Mouse (Mus musculus) heart, embryonic 10.5 days (tissue): ENCODE measurements around the gene Acsm2. TPM values are rescaled to one million over a fixed set of nuclear protein-coding genes. Genes with fewer than 3 reads are reported as not detected.
"Not testable (repeated sequence)": the region's sequence is repeated elsewhere in the genome, so short reads cannot be mapped to it uniquely, and the experiment has no call there.

ENCODE experiments used
- DNase-seq: peaks from one replicate; pipeline ENCODE4 v3.0.0-alpha.2; 2017; ENCODE audit warnings: low spot score
- H3K27ac ChIP-seq: fragments of 300-500 bp; sonication (generic); 2 replicates; pipeline ENCODE4 v1.5.1; 2016; ENCODE audit warnings: mild to moderate bottlenecking
- H3K27me3 ChIP-seq: fragments of 300-500 bp; sonication (generic); 2 replicates; pipeline ENCODE4 v1.6.1; 2016; ENCODE audit warnings: mild to moderate bottlenecking; ENCODE audit not compliant: poor library complexity, insufficient read depth, severe bottlenecking
- H3K36me3 ChIP-seq: fragments of 300-500 bp; sonication (generic); 2 replicates; pipeline ENCODE4 v1.6.1; 2016; ENCODE audit warnings: mild to moderate bottlenecking, moderate library complexity
- H3K4me1 ChIP-seq: fragments of 300-500 bp; sonication (generic); 2 replicates; pipeline ENCODE4 v1.6.1; 2016; ENCODE audit warnings: mild to moderate bottlenecking
- H3K4me3 ChIP-seq: fragments of 300-500 bp; sonication (generic); 2 replicates; pipeline ENCODE4 v1.5.1; 2016; ENCODE audit warnings: mild to moderate bottlenecking, moderate library complexity
- H3K9me3 ChIP-seq: fragments of 300-500 bp; sonication (generic); 2 replicates; pipeline ENCODE4 v1.6.1; 2016; ENCODE audit warnings: mild to moderate bottlenecking, moderate library complexity
- WGBS: fragments of 180-500 bp; shearing (Covaris S2); methylation state at CpG from one replicate; pipeline ENCODE4 v1.1.7; 2016; 5-methylcytosine and 5-hydroxymethylcytosine counted together
- polyA plus RNA-seq: library from polyadenylated mRNA; unstranded; fragments of >200 nt; fragmentation: Nextera tagmentation; extraction: Ambion mirVana; gene quantifications from 2 replicates; pipeline ENCODE4 v1.2.1, GENCODE M21; 2016

Gene Acsm2
- polyA plus RNA-seq, 1 experiment from 2014 or later, result not detected

DNA sequence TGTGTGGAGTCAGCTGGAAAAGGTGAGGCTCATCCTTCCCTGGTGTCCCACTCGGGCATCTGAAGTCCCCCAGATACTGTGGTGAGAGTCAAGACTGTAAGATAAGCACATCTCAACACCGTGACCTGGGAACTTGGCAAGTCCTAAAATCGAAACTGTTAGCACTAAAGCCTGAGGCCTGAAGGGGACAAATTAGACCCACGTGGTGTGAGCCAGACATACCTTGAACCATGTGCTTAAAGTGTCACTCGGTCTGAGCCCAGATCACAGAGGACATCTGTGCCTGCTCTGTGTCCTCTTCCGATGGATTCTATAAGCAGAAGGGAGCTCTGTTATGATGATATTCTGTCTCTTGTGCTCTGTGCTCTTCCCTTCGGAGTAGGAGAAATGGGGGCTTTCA, 25.5 kb upstream of the Acsm2 start:
- H3K36me3 ChIP-seq, result no peaks in the 10 kb centered on the region
- no peak overlapping the region for H3K27ac ChIP-seq
- DNase-seq, result no peak
- H3K9me3 ChIP-seq, result no peaks in the 10 kb centered on the region
- H3K27me3 ChIP-seq, result no peaks in the 10 kb centered on the region
- WGBS, result 62% methylated on average over 7 of the region's 7 CpGs
- no peak overlapping the region for H3K4me3 ChIP-seq
- H3K4me1 ChIP-seq, result no peaks in the 10 kb centered on the region

- no peak for DNase-seq
- no peaks in the 10 kb centered on the region for H3K27me3 ChIP-seq
- 45% methylated on average over 1 of the region's 1 CpGs for WGBS
- H3K4me1 ChIP-seq, result no peaks in the 10 kb centered on the region
- H3K36me3 ChIP-seq, result no peaks in the 10 kb centered on the region
- H3K9me3 ChIP-seq, result no peaks in the 10 kb centered on the region
- H3K4me3 ChIP-seq, result no peak overlapping the region
- no peak overlapping the region for H3K27ac ChIP-seq
Measured at GRCm38 (mm10) chr7:119532924-119533323, 21.2 kb upstream of the Acsm2 start.

- H3K27ac ChIP-seq, result no peak overlapping the region
- DNase-seq, result no peak
- H3K27me3 ChIP-seq, result no peaks in the 10 kb centered on the region
- H3K4me1 ChIP-seq, result no peaks in the 10 kb centered on the region
- WGBS, result 76% methylated on average over 2 of the region's 2 CpGs
- H3K36me3 ChIP-seq, result no peaks in the 10 kb centered on the region
- no peak overlapping the region for H3K4me3 ChIP-seq
- no peaks in the 10 kb centered on the region for H3K9me3 ChIP-seq
Measured at GRCm38 (mm10) chr7:119534389-119534788, 19.8 kb upstream of the Acsm2 start.

- Histone ChIP-seq H3K4me3 (no peak overlapping the region), H3K27me3 (no peaks in the 10 kb centered on the region), H3K36me3 (no peaks in the 10 kb centered on the region), H3K9me3 (no peaks in the 10 kb centered on the region), H3K27ac (no peak overlapping the region), H3K4me1 (no peaks in the 10 kb centered on the region)
- DNase-seq, result no peak
- WGBS, result 78% methylated on average over 2 of the region's 2 CpGs
Measured at GRCm38 (mm10) chr7:119542445-119542844, 11.7 kb upstream of the Acsm2 start.

GRCm38 (mm10) chr7:119545572-119545971, 8.6 kb upstream of the Acsm2 start:
- Histone ChIP-seq H3K27ac (no peak overlapping the region), H3K4me1 (no peaks in the 10 kb centered on the region), H3K9me3 (no peaks in the 10 kb centered on the region), H3K4me3 (no peak overlapping the region), H3K27me3 (no peaks in the 10 kb centered on the region), H3K36me3 (no peaks in the 10 kb centered on the region)
- DNase-seq, result no peak

GRCm38 (mm10) chr7:119550471-119551222, 3.5 kb upstream of the Acsm2 start:
- WGBS, result 80% methylated on average over 3 of the region's 3 CpGs
- Histone ChIP-seq H3K4me1 (no peaks in the 10 kb centered on the region), H3K36me3 (no peaks in the 10 kb centered on the region), H3K27ac (no peak overlapping the region), H3K9me3 (no peaks in the 10 kb centered on the region), H3K27me3 (no peaks in the 10 kb centered on the region), H3K4me3 (no peak overlapping the region)
- no peak for DNase-seq

- Histone ChIP-seq H3K4me3 (no peak overlapping the region), H3K27ac (no peak overlapping the region), H3K9me3 (no peaks in the 10 kb centered on the region), H3K4me1 (no peaks in the 10 kb centered on the region), H3K36me3 (no peaks in the 10 kb centered on the region), H3K27me3 (no peaks in the 10 kb centered on the region)
- WGBS, result 79% methylated on average over 3 of the region's 3 CpGs
- DNase-seq, result no peak
Measured at GRCm38 (mm10) chr7:119559789-119560451, 5.8 kb downstream of the Acsm2 start.

- no peak overlapping the region for H3K4me3 ChIP-seq
- 77% methylated on average over 3 of the region's 3 CpGs for WGBS
Measured at GRCm38 (mm10) chr7:119560452-119560835, 6.3 kb downstream of the Acsm2 start.

GRCm38 (mm10) chr7:119561441-119561840, 7.3 kb downstream of the Acsm2 start:
- Histone ChIP-seq H3K27me3 (no peaks in the 10 kb centered on the region), H3K9me3 (no peaks in the 10 kb centered on the region), H3K36me3 (no peaks in the 10 kb centered on the region), H3K4me3 (no peak overlapping the region), H3K4me1 (no peaks in the 10 kb centered on the region), H3K27ac (no peak overlapping the region)
- WGBS, result 47% methylated on average over 4 of the region's 4 CpGs
- no peak for DNase-seq

More at GRCm38 (mm10) chr7:119560452-119560835, 6.3 kb downstream of the Acsm2 start:
- Histone ChIP-seq H3K27me3 (no peaks in the 10 kb centered on the region), H3K9me3 (no peaks in the 10 kb centered on the region), H3K4me1 (no peaks in the 10 kb centered on the region), H3K36me3 (no peaks in the 10 kb centered on the region), H3K27ac (no peak overlapping the region)
- DNase-seq, result no peak

- DNase-seq, H3K4me3 ChIP-seq, H3K4me1 ChIP-seq, H3K9me3 ChIP-seq, H3K27ac ChIP-seq, H3K27me3 ChIP-seq, H3K36me3 ChIP-seq: not testable (repeated sequence)
- WGBS, result 75% methylated on average over 2 of the region's 2 CpGs
Measured at GRCm38 (mm10) chr7:119562476-119562875, 8.3 kb downstream of the Acsm2 start.

DNA sequence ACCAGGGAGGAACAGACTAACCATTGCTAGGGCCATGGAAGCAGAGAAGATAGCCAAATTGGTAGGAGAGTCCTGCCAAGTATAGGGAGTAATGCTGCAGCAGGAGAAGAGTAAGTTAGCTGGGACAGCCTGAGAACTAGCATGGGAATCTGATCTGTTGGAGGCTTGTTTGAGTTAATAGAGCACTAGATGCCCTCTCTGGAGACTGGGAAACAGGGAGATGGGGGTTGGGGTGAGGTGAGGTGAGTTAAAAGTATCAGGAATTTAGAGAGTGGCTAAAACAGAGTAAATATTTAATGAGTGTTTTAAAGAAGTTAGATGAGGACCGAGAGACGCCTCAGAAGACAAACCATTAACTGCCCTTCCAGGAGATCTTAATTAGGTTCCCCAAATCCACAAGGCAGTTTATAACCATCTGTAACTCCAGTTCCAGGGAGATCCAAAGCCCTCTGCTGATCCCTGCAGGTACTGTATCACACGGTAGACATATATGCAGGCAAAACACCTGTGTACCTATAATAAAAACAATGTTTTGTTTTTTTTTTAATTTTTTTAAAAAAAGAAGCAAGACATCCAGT, 40.5 kb downstream of the Acsm2 start:
- DNase-seq, result no peak
- Histone ChIP-seq H3K4me3 (no peak overlapping the region), H3K36me3 (no peaks in the 10 kb centered on the region), H3K4me1 (no peaks in the 10 kb centered on the region), H3K9me3 (no peaks in the 10 kb centered on the region), H3K27ac (no peak overlapping the region), H3K27me3 (no peaks in the 10 kb centered on the region)
- 78% methylated on average over 3 of the region's 3 CpGs for WGBS

DNA sequence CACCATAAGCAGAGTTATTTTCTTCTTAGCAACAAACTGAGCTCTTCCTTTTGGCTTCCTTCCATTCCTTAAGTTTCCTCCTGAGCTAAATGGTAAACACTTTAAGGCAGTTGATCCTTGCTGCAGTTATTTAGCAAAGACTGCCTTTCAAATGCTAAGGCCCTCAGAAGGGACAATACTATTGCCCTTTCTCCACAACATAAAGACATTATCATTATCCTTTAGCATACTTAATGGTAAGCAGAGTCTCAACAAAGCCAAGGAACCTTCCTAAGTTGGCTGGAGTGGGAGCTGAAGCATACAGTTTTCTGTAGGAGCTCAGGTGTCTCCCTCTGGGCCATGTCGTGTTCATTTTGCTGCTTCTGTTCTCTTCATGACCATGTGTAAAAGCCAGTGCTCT, 41.2 kb downstream of the Acsm2 start:
- no peaks in the 10 kb centered on the region for H3K9me3 ChIP-seq
- no peaks in the 10 kb centered on the region for H3K4me1 ChIP-seq
- H3K36me3 ChIP-seq, result no peaks in the 10 kb centered on the region
- no peak overlapping the region for H3K27ac ChIP-seq
- 28% methylated on average over 1 of the region's 1 CpGs for WGBS
- no peaks in the 10 kb centered on the region for H3K27me3 ChIP-seq
- H3K4me3 ChIP-seq, result no peak overlapping the region
- no peak for DNase-seq

DNA sequence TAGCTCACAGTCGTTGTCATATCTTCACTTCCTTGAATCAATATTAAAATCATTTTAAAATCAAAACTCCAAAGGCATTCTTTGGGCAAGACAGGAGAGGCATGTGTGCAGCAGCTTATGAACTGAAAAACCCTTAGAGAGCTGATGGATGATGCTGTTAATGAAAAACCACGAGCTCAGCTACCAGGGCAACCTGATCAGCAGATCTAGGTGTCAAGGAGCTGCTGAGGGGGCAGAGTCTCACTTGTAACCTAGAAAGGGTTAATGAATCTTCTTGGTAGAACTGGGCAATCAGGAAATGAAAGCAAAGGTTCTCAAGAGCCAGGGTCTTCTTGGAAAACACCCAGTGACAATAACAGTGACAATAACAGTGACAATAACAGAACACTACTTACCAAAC, 42.4 kb downstream of the Acsm2 start:
- WGBS, result 65% methylated on average over 2 of the region's 2 CpGs
- H3K27me3 ChIP-seq, result no peaks in the 10 kb centered on the region
- no peaks in the 10 kb centered on the region for H3K9me3 ChIP-seq
- no peak overlapping the region for H3K4me3 ChIP-seq
- no peak for DNase-seq
- no peaks in the 10 kb centered on the region for H3K4me1 ChIP-seq
- no peak overlapping the region for H3K27ac ChIP-seq
- H3K36me3 ChIP-seq, result no peaks in the 10 kb centered on the region
